Mouse (Mus musculus): ENCODE results near the gene Sidt2. TPM values are rescaled to one million over a fixed set of nuclear protein-coding genes. Genes with fewer than 3 reads are reported as not detected.
A peak's percentile ranks its signal among the peaks of the same experiment; 100 is the strongest.

The Sidt2 gene
- 23.7 and 27.3 TPM in 2 replicates for polyA plus RNA-seq (2016; fragmentation: Nextera tagmentation; extraction: Ambion mirVana)

DNA sequence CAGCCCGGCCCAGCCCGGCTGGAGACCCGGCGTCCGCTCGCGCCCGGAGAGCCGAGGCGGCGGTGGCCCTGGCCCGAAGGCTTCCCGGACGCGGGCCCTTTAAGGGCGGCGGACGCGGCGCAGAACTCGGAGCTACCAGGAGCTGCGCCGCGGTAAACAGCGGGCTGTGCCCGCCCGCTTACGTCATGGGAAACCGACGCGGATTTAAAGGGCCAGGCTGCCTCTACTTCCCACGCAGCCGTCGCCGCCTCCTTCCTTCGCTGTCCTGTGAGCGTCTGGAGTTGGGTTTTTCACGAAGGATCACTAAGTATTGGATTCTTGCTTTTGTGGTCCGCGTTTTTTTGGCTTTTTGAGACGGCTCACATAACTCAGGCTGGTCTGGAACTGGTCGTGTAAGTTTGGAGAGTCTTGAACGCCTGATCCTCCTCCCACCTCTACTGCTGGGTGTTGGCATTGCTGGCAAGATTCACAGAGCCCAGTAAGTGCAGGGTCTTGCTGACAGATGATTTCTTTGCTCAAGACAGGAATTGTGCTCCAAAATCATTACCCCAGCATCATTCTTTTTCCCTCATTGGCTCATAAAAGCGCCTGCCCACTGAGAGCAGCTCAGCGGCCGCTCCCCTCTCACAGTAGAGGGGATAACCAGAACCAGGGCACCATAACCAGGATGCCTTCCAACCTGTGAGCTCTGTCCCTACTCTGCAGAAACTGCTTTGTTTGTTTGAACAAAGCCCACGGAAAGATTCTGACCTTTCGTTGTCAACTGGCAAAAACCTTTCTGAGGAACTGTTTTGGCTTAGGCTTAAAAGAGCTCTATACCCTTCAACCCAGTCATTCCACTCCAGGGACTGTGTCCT, at the start of gene Sidt2:
Gene Sidt2 (minus strand): TSS at position 152 of the 857 bp plus-strand sequence.
- peaks cover 28% of the 10 kb centered on the region for H3K36me3 ChIP-seq
- H3K27ac ChIP-seq (replicated peaks) = peak within 1 kb of the TSS; percentile 93
- no peaks in the 10 kb centered on the region for H3K27me3 ChIP-seq (ENCODE audit: low read depth, poor library complexity, severe bottlenecking)
- peak; percentile 87 for DNase-seq (ENCODE audit: low spot score)
- no peaks in the 10 kb centered on the region for H3K9me3 ChIP-seq (replicated peaks)
- WGBS = under 1% methylated on average over 48 of the region's 48 CpGs
- peaks cover 30% of the 10 kb centered on the region for H3K4me1 ChIP-seq
- peak within 1 kb of the TSS; percentile 92 for H3K4me3 ChIP-seq

DNA sequence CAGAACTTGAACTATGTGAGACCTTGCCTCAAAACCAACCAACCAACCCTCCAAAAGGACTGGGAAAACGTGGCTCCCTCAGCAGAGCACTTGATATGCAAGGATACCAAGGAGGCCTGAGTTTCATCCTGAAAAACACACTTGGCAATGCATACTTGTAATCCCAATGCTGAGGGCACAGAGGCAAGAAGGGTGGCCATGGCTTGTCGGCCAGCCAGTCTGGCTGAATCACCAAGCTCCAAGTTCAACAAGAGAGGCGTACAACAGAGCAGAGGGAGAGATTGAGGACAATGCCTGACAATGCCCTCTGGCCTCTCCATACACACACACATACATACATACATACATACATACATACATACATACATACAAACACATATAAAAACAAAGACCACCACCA, 49.5 kb upstream of the Sidt2 start:
- 64% methylated on average over 3 of the region's 3 CpGs for WGBS
- no peaks in the 10 kb centered on the region for H3K9me3 ChIP-seq (replicated peaks)
- no peak overlapping the region for H3K4me3 ChIP-seq
- H3K27ac ChIP-seq (replicated peaks) = no peak overlapping the region
- H3K27me3 ChIP-seq (ENCODE audit: low read depth, poor library complexity, severe bottlenecking) = no peaks in the 10 kb centered on the region
- H3K4me1 ChIP-seq = peaks cover 2% of the 10 kb centered on the region; the same call in 1 of the 2 replicates
- DNase-seq (ENCODE audit: low spot score) = no peak
- H3K36me3 ChIP-seq = no peaks in the 10 kb centered on the region

DNA sequence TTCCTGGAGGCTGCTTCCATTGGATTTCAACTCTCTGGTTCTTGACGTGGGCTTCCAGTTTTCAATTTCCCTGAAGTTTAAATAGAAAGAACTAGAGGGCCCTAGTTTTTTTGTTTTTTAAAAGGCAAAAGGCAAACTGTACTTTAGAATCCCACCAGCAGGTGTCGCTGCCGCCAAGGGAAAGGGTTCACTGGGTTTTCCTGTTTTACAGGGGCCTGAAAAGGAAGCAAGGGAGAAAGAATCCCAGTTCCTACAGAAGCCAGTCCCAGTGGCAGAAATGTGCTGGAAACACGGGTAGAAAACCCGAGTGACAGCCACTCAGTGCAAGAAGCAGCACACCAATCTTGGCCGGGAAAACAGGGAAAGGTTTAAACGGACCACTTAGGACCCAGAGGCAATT, 48.7 kb upstream of the Sidt2 start:
- no peaks in the 10 kb centered on the region for H3K9me3 ChIP-seq (replicated peaks)
- H3K4me1 ChIP-seq = peaks cover 2% of the 10 kb centered on the region; the same call in 1 of the 2 replicates
- no peaks in the 10 kb centered on the region for H3K36me3 ChIP-seq
- DNase-seq (ENCODE audit: low spot score) = peak; percentile 80
- H3K27me3 ChIP-seq (ENCODE audit: low read depth, poor library complexity, severe bottlenecking) = no peaks in the 10 kb centered on the region
- H3K27ac ChIP-seq (replicated peaks) = no peak overlapping the region
- WGBS = 11% methylated on average over 7 of the region's 7 CpGs
- H3K4me3 ChIP-seq = no peak overlapping the region

DNA sequence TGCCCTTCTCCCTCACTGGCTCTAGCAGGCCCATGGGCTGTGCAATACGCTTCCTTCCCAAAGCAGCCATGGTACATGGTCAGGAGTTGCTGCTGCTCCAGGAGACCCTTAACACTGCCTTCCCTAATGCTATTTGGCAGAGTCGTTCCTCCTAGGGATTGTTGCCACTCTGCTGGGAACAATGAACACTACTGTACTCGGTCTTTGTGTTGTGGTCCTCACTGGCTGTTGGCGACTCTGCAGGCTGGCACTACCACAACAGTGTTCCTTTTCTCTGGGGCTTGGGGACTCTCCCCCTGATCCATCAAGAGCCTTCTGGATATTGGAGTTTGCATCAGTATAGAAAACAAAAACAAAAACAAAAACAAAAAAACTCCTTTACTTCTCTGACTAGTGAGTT, 44.0 kb upstream of the Sidt2 start:
- no peak overlapping the region for H3K4me3 ChIP-seq
- no peaks in the 10 kb centered on the region for H3K27me3 ChIP-seq (ENCODE audit: low read depth, poor library complexity, severe bottlenecking)
- peaks cover 4% of the 10 kb centered on the region; the same call in 1 of the 2 replicates for H3K4me1 ChIP-seq
- H3K27ac ChIP-seq (replicated peaks) = no peak overlapping the region
- WGBS = 80% methylated on average over 4 of the region's 4 CpGs
- H3K36me3 ChIP-seq = no peaks in the 10 kb centered on the region
- H3K9me3 ChIP-seq (replicated peaks) = no peaks in the 10 kb centered on the region
- no peak for DNase-seq (ENCODE audit: low spot score)

DNA sequence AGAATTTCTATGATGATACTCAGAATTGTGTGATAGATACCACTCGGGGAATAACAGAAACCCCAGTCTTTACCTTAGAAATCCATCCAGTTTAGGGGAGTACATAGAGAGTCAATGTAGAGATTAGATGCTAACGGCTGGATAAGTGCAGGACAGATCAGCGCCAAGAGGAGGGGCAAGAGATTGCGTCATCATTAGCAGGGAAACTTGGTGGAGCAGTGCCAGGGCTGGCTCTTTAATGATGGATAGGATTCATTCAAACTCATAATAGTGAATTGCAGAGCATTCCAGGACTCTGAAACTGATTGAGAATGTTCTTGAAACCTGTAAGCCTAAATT, 30.1 kb upstream of the Sidt2 start:
- Histone ChIP-seq H3K27me3 (ENCODE audit: low read depth, poor library complexity, severe bottlenecking) (no peaks in the 10 kb centered on the region), H3K36me3 (peaks cover 20% of the 10 kb centered on the region), H3K27ac (replicated peaks) (peak overlapping the region; percentile 100), H3K9me3 (replicated peaks) (no peaks in the 10 kb centered on the region), H3K4me1 (peaks cover 42% of the 10 kb centered on the region), H3K4me3 (peak overlapping the region; percentile 97)
- WGBS = 2% methylated on average over 4 of the region's 4 CpGs
- DNase-seq (ENCODE audit: low spot score) = no peak

DNA sequence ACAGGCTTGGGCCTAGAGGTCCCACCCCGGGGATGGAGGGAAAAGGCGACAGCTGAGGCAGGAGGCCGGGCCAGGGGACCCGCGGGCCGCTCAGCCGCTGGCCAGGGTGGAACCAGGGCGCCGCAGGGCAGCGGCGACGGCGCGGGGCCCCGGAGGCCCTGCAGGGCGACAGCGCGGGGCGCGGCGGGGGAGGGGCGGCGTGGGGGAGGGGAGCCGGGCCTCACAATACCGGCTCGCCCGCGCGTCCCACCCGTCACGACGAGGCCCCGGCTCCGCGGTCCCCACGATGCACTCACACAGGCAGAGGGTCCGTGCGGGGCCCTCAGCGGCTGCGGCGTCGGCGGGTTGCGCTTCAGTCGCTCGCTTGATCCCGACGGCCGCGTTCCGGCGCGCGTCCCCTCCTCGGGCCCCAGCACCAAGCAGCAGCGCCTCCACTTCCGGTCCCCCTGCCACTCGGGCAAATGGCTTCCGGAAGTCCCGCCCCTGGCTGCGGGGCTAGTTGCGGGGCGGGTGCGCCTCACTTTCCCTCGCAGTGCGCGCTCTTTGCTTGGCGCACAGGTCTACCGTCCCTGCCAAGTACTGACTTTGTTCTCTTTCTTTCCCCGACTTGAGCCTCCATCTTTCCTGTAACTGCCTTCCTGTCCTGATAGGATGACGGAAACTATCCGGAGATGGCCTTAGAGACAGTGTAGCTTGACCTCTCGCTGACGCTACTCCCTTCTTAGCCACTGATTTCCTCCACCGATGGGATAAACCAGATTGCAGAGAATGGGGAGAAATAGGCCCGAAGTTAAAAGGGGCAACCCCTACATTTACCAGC, 29.6 kb upstream of the Sidt2 start:
- under 1% methylated on average over 73 of the region's 76 CpGs for WGBS
- H3K27me3 ChIP-seq (ENCODE audit: low read depth, poor library complexity, severe bottlenecking) = no peaks in the 10 kb centered on the region
- H3K9me3 ChIP-seq (replicated peaks) = no peaks in the 10 kb centered on the region
- peaks cover 23% of the 10 kb centered on the region for H3K36me3 ChIP-seq
- peak overlapping the region; percentile 97 for H3K4me3 ChIP-seq
- peak overlapping the region; percentile 100 for H3K27ac ChIP-seq (replicated peaks)
- peak; percentile 95 for DNase-seq (ENCODE audit: low spot score)
- H3K4me1 ChIP-seq = peaks cover 43% of the 10 kb centered on the region

DNA sequence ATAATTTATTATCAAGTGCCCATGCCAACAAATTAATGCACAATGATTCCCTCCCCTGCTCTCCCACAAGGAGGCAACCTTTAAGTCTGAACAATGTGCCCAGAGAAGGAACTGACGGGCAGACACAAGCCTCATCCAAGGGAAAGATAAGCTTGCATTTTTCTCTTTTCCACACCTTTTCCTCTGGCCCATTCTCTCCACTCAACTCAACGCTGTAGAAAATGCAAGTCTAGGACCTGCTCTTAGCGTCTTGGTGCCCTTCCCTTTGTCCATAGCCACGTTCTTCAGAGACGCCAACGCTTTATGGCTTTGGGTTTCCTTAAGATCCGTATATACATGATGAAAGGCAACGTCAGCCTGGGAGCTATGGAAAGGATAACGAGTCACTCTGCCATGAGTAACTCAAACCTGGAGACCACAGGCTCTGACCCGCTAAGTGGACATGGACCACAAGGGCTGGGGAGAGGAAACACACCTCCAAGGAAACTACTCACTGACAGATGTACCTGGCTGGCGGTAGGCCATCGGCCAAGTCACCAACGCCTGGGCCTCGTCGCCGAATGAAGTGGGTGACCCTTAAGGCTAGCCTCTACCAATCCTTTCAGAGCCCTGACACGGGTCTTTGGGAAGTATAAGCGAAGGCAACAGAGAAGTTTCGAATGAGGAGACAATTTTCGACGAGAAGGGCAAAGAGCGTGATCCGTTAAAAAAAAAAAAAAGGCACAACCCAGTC, 28.8 kb upstream of the Sidt2 start:
- H3K4me1 ChIP-seq = peaks cover 43% of the 10 kb centered on the region
- H3K36me3 ChIP-seq = peaks cover 24% of the 10 kb centered on the region
- H3K27me3 ChIP-seq (ENCODE audit: low read depth, poor library complexity, severe bottlenecking) = no peaks in the 10 kb centered on the region
- H3K9me3 ChIP-seq (replicated peaks) = no peaks in the 10 kb centered on the region
- WGBS = 3% methylated on average over 23 of the region's 23 CpGs
- DNase-seq (ENCODE audit: low spot score) = peak; percentile 37
- H3K27ac ChIP-seq (replicated peaks) = peak overlapping the region; percentile 100
- peak overlapping the region; percentile 97 for H3K4me3 ChIP-seq

DNA sequence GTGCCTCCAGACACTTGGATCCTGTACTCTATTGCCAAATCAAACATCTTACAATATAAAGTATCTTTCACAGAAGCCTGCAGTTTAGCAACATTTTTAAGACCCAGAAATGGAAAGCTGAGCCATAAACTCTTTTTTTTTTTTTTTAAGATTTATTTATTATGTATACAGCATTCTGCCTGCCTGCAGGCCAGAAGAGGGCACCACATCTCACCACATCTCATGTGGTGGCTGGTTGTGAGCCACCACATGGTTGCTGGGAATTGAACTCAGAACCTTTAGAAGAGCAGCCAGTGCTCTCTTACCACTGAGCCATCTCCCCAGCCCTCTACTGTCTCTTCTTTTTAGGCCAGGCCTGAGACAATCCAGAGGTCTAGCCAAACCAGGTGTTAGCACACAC, 26.3 kb upstream of the Sidt2 start:
- Histone ChIP-seq H3K36me3 (peaks cover 49% of the 10 kb centered on the region), H3K4me1 (peaks cover 43% of the 10 kb centered on the region), H3K27ac (replicated peaks) (no peak overlapping the region), H3K27me3 (ENCODE audit: low read depth, poor library complexity, severe bottlenecking) (no peaks in the 10 kb centered on the region), H3K4me3 (no peak overlapping the region), H3K9me3 (replicated peaks) (no peaks in the 10 kb centered on the region)
- DNase-seq (ENCODE audit: low spot score) = no peak

DNA sequence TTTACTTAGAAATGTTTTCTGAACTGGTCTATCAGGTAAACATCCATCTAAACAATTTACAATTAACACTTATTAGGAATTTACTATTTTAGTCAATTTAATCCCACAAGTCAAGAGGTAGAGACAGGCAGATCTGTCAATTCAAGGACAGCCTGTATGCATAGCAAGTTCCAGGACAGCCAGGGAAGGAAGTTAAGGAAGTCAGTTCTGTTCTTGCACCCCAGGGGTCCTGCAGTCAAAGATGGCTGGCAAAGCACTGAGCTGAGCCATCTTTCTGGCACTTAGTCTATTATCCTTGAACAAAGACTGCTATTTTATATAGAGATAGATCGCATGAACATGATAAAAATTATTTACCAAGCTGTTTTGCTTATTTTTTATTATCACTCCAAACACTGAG, 25.6 kb upstream of the Sidt2 start:
- H3K27me3 ChIP-seq (ENCODE audit: low read depth, poor library complexity, severe bottlenecking) = no peaks in the 10 kb centered on the region
- H3K4me3 ChIP-seq = no peak overlapping the region
- no peak overlapping the region for H3K27ac ChIP-seq (replicated peaks)
- 95% methylated on average over 1 of the region's 1 CpGs for WGBS
- no peaks in the 10 kb centered on the region for H3K9me3 ChIP-seq (replicated peaks)
- H3K4me1 ChIP-seq = peaks cover 41% of the 10 kb centered on the region
- no peak for DNase-seq (ENCODE audit: low spot score)
- peaks cover 56% of the 10 kb centered on the region for H3K36me3 ChIP-seq

DNA sequence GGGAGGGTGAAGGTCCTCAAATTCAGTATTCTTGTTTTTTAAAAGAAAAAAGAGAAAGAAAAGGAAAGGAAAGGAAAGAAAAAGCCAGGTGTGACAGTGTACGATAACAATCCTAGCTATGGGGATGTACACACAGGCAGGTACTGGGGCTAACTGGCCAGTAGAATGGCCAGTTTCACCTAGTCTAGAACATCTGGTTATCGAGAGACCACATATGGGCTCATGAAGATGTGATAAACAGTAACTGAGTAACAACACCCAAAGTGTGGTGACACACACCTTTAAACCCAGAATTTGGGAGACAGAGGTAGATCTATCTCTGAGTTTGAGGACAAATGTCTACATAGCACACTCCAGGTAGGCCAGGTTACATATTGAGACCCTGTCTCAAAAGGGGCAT, 24.7 kb upstream of the Sidt2 start:
- Histone ChIP-seq H3K9me3 (replicated peaks) (no peaks in the 10 kb centered on the region), H3K27me3 (ENCODE audit: low read depth, poor library complexity, severe bottlenecking) (no peaks in the 10 kb centered on the region), H3K4me1 (peaks cover 34% of the 10 kb centered on the region), H3K27ac (replicated peaks) (no peak overlapping the region), H3K4me3 (no peak overlapping the region), H3K36me3 (peaks cover 63% of the 10 kb centered on the region)
- WGBS = 97% methylated on average over 2 of the region's 2 CpGs
- DNase-seq (ENCODE audit: low spot score) = no peak

DNA sequence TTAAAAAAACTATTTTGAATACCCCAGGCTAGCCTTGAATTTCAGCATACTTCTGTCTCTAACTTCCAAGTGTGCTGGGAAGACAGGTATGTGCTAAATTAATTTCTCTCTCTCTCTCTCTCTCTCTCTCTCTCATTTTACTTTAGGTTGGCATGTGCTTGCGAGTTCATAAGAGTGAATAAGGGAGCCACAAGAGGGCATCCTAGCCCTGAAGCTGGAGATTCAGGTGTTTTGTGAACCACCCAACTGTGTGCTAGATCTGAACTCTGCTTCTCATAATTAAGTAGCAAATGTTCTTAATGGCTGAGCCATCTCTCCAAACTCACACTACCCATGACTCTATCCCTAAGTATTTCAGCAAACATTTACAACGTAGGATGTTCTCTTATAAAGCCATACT, 21.8 kb upstream of the Sidt2 start:
- H3K9me3 ChIP-seq (replicated peaks) = no peaks in the 10 kb centered on the region
- DNase-seq (ENCODE audit: low spot score) = no peak
- peaks cover 78% of the 10 kb centered on the region for H3K36me3 ChIP-seq
- no peak overlapping the region for H3K27ac ChIP-seq (replicated peaks)
- WGBS = 86% methylated on average over 2 of the region's 2 CpGs
- no peak overlapping the region for H3K4me3 ChIP-seq
- H3K4me1 ChIP-seq = peaks cover 14% of the 10 kb centered on the region
- no peaks in the 10 kb centered on the region for H3K27me3 ChIP-seq (ENCODE audit: low read depth, poor library complexity, severe bottlenecking)

DNA sequence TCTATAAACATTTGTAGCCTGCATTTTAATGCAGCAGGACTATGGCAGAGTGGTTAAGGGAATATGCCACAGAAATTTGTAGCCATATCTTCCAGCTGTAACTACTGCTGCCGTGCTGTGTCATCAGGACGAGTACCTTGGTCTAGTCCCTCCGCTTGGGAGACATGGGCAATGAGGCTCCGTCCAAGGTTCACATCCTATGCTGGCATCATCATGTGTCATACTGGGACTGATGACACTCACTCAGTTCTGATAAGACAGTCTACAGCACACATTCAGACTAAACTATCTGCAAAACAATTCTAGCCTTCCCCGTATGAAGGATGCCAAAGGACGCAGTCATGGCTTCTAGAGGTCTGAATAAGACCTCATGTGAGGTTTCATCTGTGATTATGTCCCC, 8.5 kb upstream of the Sidt2 start:
- DNase-seq (ENCODE audit: low spot score) = no peak
- H3K36me3 ChIP-seq = peaks cover 86% of the 10 kb centered on the region
- no peaks in the 10 kb centered on the region for H3K27me3 ChIP-seq (ENCODE audit: low read depth, poor library complexity, severe bottlenecking)
- no peaks in the 10 kb centered on the region for H3K9me3 ChIP-seq (replicated peaks)
- 93% methylated on average over 6 of the region's 6 CpGs for WGBS
- H3K4me1 ChIP-seq = no peaks in the 10 kb centered on the region
- no peak overlapping the region for H3K27ac ChIP-seq (replicated peaks)
- H3K4me3 ChIP-seq = no peak overlapping the region

All from midbrain, embryonic 10.5 days (tissue).